In the genomic region with DNA sequence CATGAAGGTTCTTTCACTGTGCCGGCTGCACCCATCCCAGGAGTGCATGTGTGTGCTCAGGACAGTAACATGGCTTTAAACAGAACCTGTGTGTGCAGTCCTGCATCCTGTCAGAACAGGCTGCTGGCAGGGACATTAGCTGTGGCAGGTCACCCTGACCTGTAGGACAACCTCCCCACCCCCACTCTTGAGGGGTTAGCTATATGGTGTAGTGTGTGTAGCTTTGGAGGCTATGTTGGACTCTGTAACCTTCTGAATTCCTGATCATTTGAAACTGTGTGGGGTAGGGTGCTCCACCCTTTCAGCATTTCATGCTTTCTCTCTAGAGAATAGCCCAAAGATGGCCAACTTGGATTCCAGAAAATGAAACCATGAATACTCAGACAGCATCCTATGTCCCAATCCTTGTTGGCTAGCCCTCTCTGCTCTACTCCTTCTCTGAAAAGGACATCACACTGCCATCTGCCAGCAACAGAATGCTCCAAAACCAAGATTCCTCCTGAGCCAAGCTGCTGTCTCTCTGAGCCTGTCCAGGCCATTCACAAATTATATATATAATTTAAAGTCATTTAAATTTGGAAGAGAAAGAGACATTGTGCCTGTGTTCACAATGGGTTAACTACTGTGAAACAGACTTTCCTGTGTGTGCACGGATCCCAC, we compare ENCODE assay signal across 10 mouse cellular contexts. TPM values are rescaled to one million over a fixed set of nuclear protein-coding genes. Genes with fewer than 3 reads are reported as not detected.
A peak's percentile ranks its signal among the peaks of the same experiment; 100 is the strongest.
DNase-seq lines count a peak whose midpoint lies in the region; ATAC-seq lines count a peak whose summit lies in the region.
"Had no signal": no experiment of that assay in that cellular context is flagged by ENCODE, and none has a peak within 500 bp of the region (broad histone marks: within the 10 kb centered on the region; RNA-seq: fewer than 3 reads in every experiment).

No protein-coding gene starts in this region.

- no peak overlapping the region for H3K4me2 ChIP-seq in heart, embryonic 16.5 days (ENCODE audit: low read depth, low read length)
- H3K4me2 ChIP-seq in neural tube, embryonic 15.5 days, result no peak overlapping the region
- H3K4me2 ChIP-seq in kidney, embryonic 14.5 days (replicated peaks; ENCODE audit: low read depth, low read length), result no peak overlapping the region
- H3K4me2 ChIP-seq: liver, embryonic 13.5 days had no signal

- DNase-seq in heart, postnatal 25 days (ENCODE audit: low spot score), result no peak
- no peak for DNase-seq in neural tube, embryonic 10.5 days (ENCODE audit: extremely low spot score, low spot score)
- DNase-seq in cerebellum, adult 9-11 months, result peak; percentile 86
- no peak for DNase-seq in embryo, embryonic 10.5 days (ENCODE audit: low spot score)
- DNase-seq: liver, embryonic 13.5 days had no signal

- H3K9ac ChIP-seq in heart, embryonic 16.5 days (ENCODE audit: low read length), result peak overlapping the region; percentile 7; the same call in 1 of the 2 replicates
- no peak overlapping the region for H3K9ac ChIP-seq in neural tube, embryonic 15.5 days (replicated peaks)
- no peak overlapping the region for H3K9ac ChIP-seq in kidney, embryonic 14.5 days (ENCODE audit: low read depth, low read length)
- H3K9ac ChIP-seq: liver, embryonic 13.5 days had no signal

- H3K36me3 ChIP-seq in heart, embryonic 16.5 days (ENCODE audit: control insufficient read depth, insufficient read depth), result no peaks in the 10 kb centered on the region
- H3K36me3 ChIP-seq in neural tube, embryonic 15.5 days, result no peaks in the 10 kb centered on the region
- H3K36me3 ChIP-seq in kidney, embryonic 14.5 days (ENCODE audit: control insufficient read depth, insufficient read depth, low read length), result no peaks in the 10 kb centered on the region
- H3K36me3 ChIP-seq: liver, embryonic 13.5 days had no signal

- H3K9me3 ChIP-seq in heart, embryonic 16.5 days (replicated peaks; ENCODE audit: control insufficient read depth, low read length), result no peaks in the 10 kb centered on the region
- H3K9me3 ChIP-seq in neural tube, embryonic 15.5 days (replicated peaks), result no peaks in the 10 kb centered on the region
- no peaks in the 10 kb centered on the region for H3K9me3 ChIP-seq in kidney, embryonic 14.5 days (ENCODE audit: control insufficient read depth, low read length)
- H3K9me3 ChIP-seq: liver, embryonic 13.5 days had no signal

- peak overlapping the region; percentile 28 for H3K27ac ChIP-seq in heart, embryonic 16.5 days (ENCODE audit: low read length)
- peak overlapping the region; percentile 10 for H3K27ac ChIP-seq in neural tube, embryonic 15.5 days (replicated peaks)
- no peak overlapping the region for H3K27ac ChIP-seq in kidney, embryonic 14.5 days (ENCODE audit: low read depth, low read length)
- H3K27ac ChIP-seq: liver, embryonic 13.5 days had no signal

- intact Hi-C loops in heart, postnatal 25 days (cut with DNase I), result loop anchor here (1.0 to 5.0 kb wide), 3 partner anchors 46 to 89 kb away; partner anchors contain the start of genes Ankrd39 and Fam178b

- H3K4me1 ChIP-seq in heart, embryonic 16.5 days (ENCODE audit: control insufficient read depth, insufficient read depth, low read length), result peaks cover 20% of the 10 kb centered on the region
- H3K4me1 ChIP-seq in neural tube, embryonic 15.5 days, result peaks cover 7% of the 10 kb centered on the region; the same call in 1 of the 2 replicates
- peaks cover 3% of the 10 kb centered on the region; the same call in 1 of the 2 replicates for H3K4me1 ChIP-seq in kidney, embryonic 14.5 days (ENCODE audit: control insufficient read depth, insufficient read depth, low read length)

- no peaks in the 10 kb centered on the region for H3K27me3 ChIP-seq in heart, embryonic 16.5 days (ENCODE audit: control insufficient read depth, insufficient read depth, low read length)
- no peaks in the 10 kb centered on the region for H3K27me3 ChIP-seq in neural tube, embryonic 15.5 days (replicated peaks)
- no peaks in the 10 kb centered on the region for H3K27me3 ChIP-seq in kidney, embryonic 14.5 days (ENCODE audit: control insufficient read depth, insufficient read depth, low read length)
- H3K27me3 ChIP-seq: liver, embryonic 13.5 days had no signal

- WGBS in heart, embryonic 16.5 days, result 55% methylated on average over 2 of the region's 2 CpGs
- 61% methylated on average over 2 of the region's 2 CpGs for WGBS in neural tube, embryonic 15.5 days
- 77% methylated on average over 2 of the region's 2 CpGs for WGBS in kidney, embryonic 14.5 days

- no peak overlapping the region for H3K4me3 ChIP-seq in heart, embryonic 16.5 days (ENCODE audit: low read length)
- no peak overlapping the region for H3K4me3 ChIP-seq in neural tube, embryonic 15.5 days (replicated peaks)
- H3K4me3 ChIP-seq in kidney, embryonic 14.5 days (ENCODE audit: low read length), result no peak overlapping the region
- H3K4me3 ChIP-seq: erythroblast, embryonic 14.5 days; liver, embryonic 13.5 days had no signal

- no peak for ATAC-seq in heart, embryonic 16.5 days (replicated peaks; ENCODE audit: extremely low read depth, insufficient read depth, low FRiP score)
- ATAC-seq in neural tube, embryonic 15.5 days (ENCODE audit: low FRiP score), result no peak
- ATAC-seq in kidney, embryonic 14.5 days (ENCODE audit: low FRiP score, low TSS enrichment), result no peak

RNA-seq across cellular contexts. Expression of gene Fam178b, which starts 47.0 kb away (rescaled TPM):
- 0.62 and 1.6 TPM in 2 replicates for polyA plus RNA-seq in heart, embryonic 16.5 days (2015; fragmentation: Nextera tagmentation; extraction: Ambion mirVana)
- under 1 TPM in 1 of 2 experiments, not detected in 1; 0.83 TPM for total RNA-seq in heart, postnatal 25 days (2021)
- 0.27 and 0.51 TPM in 2 replicates for polyA plus RNA-seq in neural tube, embryonic 15.5 days (2015; fragmentation: Nextera tagmentation; extraction: Ambion mirVana)
- polyA plus RNA-seq in kidney, embryonic 14.5 days (2014; fragmentation: Nextera tagmentation; extraction: Ambion mirVana), result 1.2 and 1.3 TPM in 2 replicates
- total RNA-seq: megakaryocyte progenitor cell, adult 5-6 weeks had no signal

RNA-seq across cellular contexts. Expression of gene Cox5b, which starts 55.3 kb away (rescaled TPM):
- polyA plus RNA-seq in heart, embryonic 16.5 days (2015; fragmentation: Nextera tagmentation; extraction: Ambion mirVana), result 1,342 and 1,400 TPM in 2 replicates
- total RNA-seq in heart, postnatal 25 days (2021), result 1,000 to 10,000 TPM; 2,198 to 2,230 TPM
- 808 and 899 TPM in 2 replicates for polyA plus RNA-seq in neural tube, embryonic 15.5 days (2015; fragmentation: Nextera tagmentation; extraction: Ambion mirVana)
- 659 and 772 TPM in 2 replicates for polyA plus RNA-seq in kidney, embryonic 14.5 days (2014; fragmentation: Nextera tagmentation; extraction: Ambion mirVana)
